Mouse (Mus musculus): ENCODE measurements around the gene Olfr221. TPM values are rescaled to one million over a fixed set of nuclear protein-coding genes. Genes with fewer than 3 reads are reported as not detected.

The Olfr221 gene
- polyA plus RNA-seq, 1 experiment from 2014 or later = not detected

- Histone ChIP-seq H3K27ac (replicated peaks; ENCODE audit: low read depth, low read length) (no peak overlapping the region), H3K4me1 (ENCODE audit: control insufficient read depth, insufficient read depth, low read length) (peaks cover 5% of the 10 kb centered on the region; the same call in 1 of the 2 replicates), H3K27me3 (ENCODE audit: control insufficient read depth, insufficient read depth, low read length) (no peaks in the 10 kb centered on the region), H3K4me2 (ENCODE audit: low read depth, low read length) (no peak overlapping the region), H3K9me3 (replicated peaks; ENCODE audit: control insufficient read depth, low read length) (no peaks in the 10 kb centered on the region), H3K36me3 (replicated peaks; ENCODE audit: control insufficient read depth, insufficient read depth, low read depth, low read length) (peaks cover 17% of the 10 kb centered on the region), H3K4me3 (ENCODE audit: low read depth, low read length) (no peak overlapping the region), H3K9ac (replicated peaks; ENCODE audit: low read length) (no peak overlapping the region)
- DNase-seq (ENCODE audit: low spot score) (no peak), ATAC-seq (replicated peaks; ENCODE audit: insufficient number of reproducible peaks, low FRiP score, low TSS enrichment, low read depth) (no peak)
- 93% methylated on average over 23 of the region's 23 CpGs for WGBS
These were observed 35.5 kb downstream of the Olfr221 start for GRCm38 (mm10) chr14:52006771-52007170.

GRCm38 (mm10) chr14:52006241-52006640, 36.0 kb downstream of the Olfr221 start:
- WGBS = 74% methylated on average over 8 of the region's 8 CpGs
- Histone ChIP-seq H3K9ac (replicated peaks; ENCODE audit: low read length) (no peak overlapping the region), H3K27ac (replicated peaks; ENCODE audit: low read depth, low read length) (no peak overlapping the region), H3K4me1 (ENCODE audit: control insufficient read depth, insufficient read depth, low read length) (peaks cover 5% of the 10 kb centered on the region; the same call in 1 of the 2 replicates), H3K36me3 (replicated peaks; ENCODE audit: control insufficient read depth, insufficient read depth, low read depth, low read length) (peaks cover 18% of the 10 kb centered on the region), H3K9me3 (replicated peaks; ENCODE audit: control insufficient read depth, low read length) (no peaks in the 10 kb centered on the region), H3K4me3 (ENCODE audit: low read depth, low read length) (no peak overlapping the region), H3K4me2 (ENCODE audit: low read depth, low read length) (no peak overlapping the region), H3K27me3 (ENCODE audit: control insufficient read depth, insufficient read depth, low read length) (no peaks in the 10 kb centered on the region)
- ATAC-seq (replicated peaks; ENCODE audit: insufficient number of reproducible peaks, low FRiP score, low TSS enrichment, low read depth) (no peak), DNase-seq (ENCODE audit: low spot score) (peak; percentile 43)

- Histone ChIP-seq H3K4me1 (ENCODE audit: control insufficient read depth, insufficient read depth, low read length) (peaks cover 5% of the 10 kb centered on the region; the same call in 1 of the 2 replicates), H3K4me2 (ENCODE audit: low read depth, low read length) (no peak overlapping the region), H3K4me3 (ENCODE audit: low read depth, low read length) (no peak overlapping the region), H3K27ac (replicated peaks; ENCODE audit: low read depth, low read length) (no peak overlapping the region), H3K36me3 (replicated peaks; ENCODE audit: control insufficient read depth, insufficient read depth, low read depth, low read length) (peaks cover 20% of the 10 kb centered on the region), H3K9me3 (replicated peaks; ENCODE audit: control insufficient read depth, low read length) (no peaks in the 10 kb centered on the region), H3K27me3 (ENCODE audit: control insufficient read depth, insufficient read depth, low read length) (no peaks in the 10 kb centered on the region), H3K9ac (replicated peaks; ENCODE audit: low read length) (no peak overlapping the region)
- ATAC-seq (replicated peaks; ENCODE audit: insufficient number of reproducible peaks, low FRiP score, low TSS enrichment, low read depth) = no peak
- DNase-seq (ENCODE audit: low spot score) = no peak
- 84% methylated on average over 6 of the region's 6 CpGs for WGBS
These were observed 36.6 kb downstream of the Olfr221 start for GRCm38 (mm10) chr14:52005616-52006015.

- 67% methylated on average over 7 of the region's 7 CpGs for WGBS
- Histone ChIP-seq H3K9ac (replicated peaks; ENCODE audit: low read length) (no peak overlapping the region), H3K4me1 (ENCODE audit: control insufficient read depth, insufficient read depth, low read length) (peaks cover 5% of the 10 kb centered on the region; the same call in 1 of the 2 replicates), H3K4me3 (ENCODE audit: low read depth, low read length) (no peak overlapping the region), H3K4me2 (ENCODE audit: low read depth, low read length) (no peak overlapping the region), H3K36me3 (replicated peaks; ENCODE audit: control insufficient read depth, insufficient read depth, low read depth, low read length) (peaks cover 23% of the 10 kb centered on the region), H3K27me3 (ENCODE audit: control insufficient read depth, insufficient read depth, low read length) (no peaks in the 10 kb centered on the region), H3K9me3 (replicated peaks; ENCODE audit: control insufficient read depth, low read length) (no peaks in the 10 kb centered on the region), H3K27ac (replicated peaks; ENCODE audit: low read depth, low read length) (no peak overlapping the region)
- ATAC-seq (replicated peaks; ENCODE audit: insufficient number of reproducible peaks, low FRiP score, low TSS enrichment, low read depth) = no peak
- no peak for DNase-seq (ENCODE audit: low spot score)
These were observed 37.1 kb downstream of the Olfr221 start for GRCm38 (mm10) chr14:52005141-52005540.

GRCm38 (mm10) chr14:52003981-52004495, 38.2 kb downstream of the Olfr221 start:
- no peaks in the 10 kb centered on the region for H3K27me3 ChIP-seq (ENCODE audit: control insufficient read depth, insufficient read depth, low read length)
- no peak overlapping the region; the same call in 1 of the 2 replicates for H3K4me2 ChIP-seq (ENCODE audit: low read depth, low read length)
- no peak overlapping the region for H3K27ac ChIP-seq (replicated peaks; ENCODE audit: low read depth, low read length)
- H3K4me3 ChIP-seq (ENCODE audit: low read depth, low read length) = no peak overlapping the region
- DNase-seq (ENCODE audit: low spot score) (peak; percentile 72), ATAC-seq (replicated peaks; ENCODE audit: insufficient number of reproducible peaks, low FRiP score, low TSS enrichment, low read depth) (peak; percentile 30)
- H3K9ac ChIP-seq (replicated peaks; ENCODE audit: low read length) = no peak overlapping the region
- H3K36me3 ChIP-seq (replicated peaks; ENCODE audit: control insufficient read depth, insufficient read depth, low read depth, low read length) = peaks cover 31% of the 10 kb centered on the region
- H3K4me1 ChIP-seq (ENCODE audit: control insufficient read depth, insufficient read depth, low read length) = no peaks in the 10 kb centered on the region
- no peaks in the 10 kb centered on the region for H3K9me3 ChIP-seq (replicated peaks; ENCODE audit: control insufficient read depth, low read length)
- 35% methylated on average over 16 of the region's 16 CpGs for WGBS

- ATAC-seq (replicated peaks; ENCODE audit: insufficient number of reproducible peaks, low FRiP score, low TSS enrichment, low read depth) (no peak), DNase-seq (ENCODE audit: low spot score) (no peak)
- Histone ChIP-seq H3K4me1 (ENCODE audit: control insufficient read depth, insufficient read depth, low read length) (no peaks in the 10 kb centered on the region), H3K27me3 (ENCODE audit: control insufficient read depth, insufficient read depth, low read length) (no peaks in the 10 kb centered on the region), H3K4me2 (ENCODE audit: low read depth, low read length) (no peak overlapping the region), H3K27ac (replicated peaks; ENCODE audit: low read depth, low read length) (no peak overlapping the region), H3K36me3 (replicated peaks; ENCODE audit: control insufficient read depth, insufficient read depth, low read depth, low read length) (peaks cover 43% of the 10 kb centered on the region), H3K4me3 (ENCODE audit: low read depth, low read length) (no peak overlapping the region), H3K9ac (replicated peaks; ENCODE audit: low read length) (no peak overlapping the region), H3K9me3 (replicated peaks; ENCODE audit: control insufficient read depth, low read length) (no peaks in the 10 kb centered on the region)
- 91% methylated on average over 14 of the region's 14 CpGs for WGBS
These were observed 44.8 kb downstream of the Olfr221 start for GRCm38 (mm10) chr14:51997483-51997882.

GRCm38 (mm10) chr14:51996866-51997265, 45.4 kb downstream of the Olfr221 start:
- no peaks in the 10 kb centered on the region for H3K27me3 ChIP-seq (ENCODE audit: control insufficient read depth, insufficient read depth, low read length)
- no peaks in the 10 kb centered on the region for H3K4me1 ChIP-seq (ENCODE audit: control insufficient read depth, insufficient read depth, low read length)
- H3K4me2 ChIP-seq (ENCODE audit: low read depth, low read length) = 0 out of 2 replicates have a peak overlapping the region, but pooled peaks have one; percentile 13
- WGBS = 78% methylated on average over 17 of the region's 17 CpGs
- peaks cover 37% of the 10 kb centered on the region for H3K36me3 ChIP-seq (replicated peaks; ENCODE audit: control insufficient read depth, insufficient read depth, low read depth, low read length)
- no peak overlapping the region for H3K27ac ChIP-seq (replicated peaks; ENCODE audit: low read depth, low read length)
- no peak for DNase-seq (ENCODE audit: low spot score)
- H3K9me3 ChIP-seq (replicated peaks; ENCODE audit: control insufficient read depth, low read length) = no peaks in the 10 kb centered on the region
- H3K9ac ChIP-seq (replicated peaks; ENCODE audit: low read length) = no peak overlapping the region
- no peak overlapping the region for H3K4me3 ChIP-seq (ENCODE audit: low read depth, low read length)
- ATAC-seq (replicated peaks; ENCODE audit: insufficient number of reproducible peaks, low FRiP score, low TSS enrichment, low read depth) = no peak

GRCm38 (mm10) chr14:51996231-51996841, 45.9 kb downstream of the Olfr221 start:
- WGBS = 87% methylated on average over 13 of the region's 13 CpGs
- Histone ChIP-seq H3K9ac (replicated peaks; ENCODE audit: low read length) (no peak overlapping the region), H3K27ac (replicated peaks; ENCODE audit: low read depth, low read length) (no peak overlapping the region), H3K4me1 (ENCODE audit: control insufficient read depth, insufficient read depth, low read length) (no peaks in the 10 kb centered on the region), H3K9me3 (replicated peaks; ENCODE audit: control insufficient read depth, low read length) (no peaks in the 10 kb centered on the region), H3K36me3 (replicated peaks; ENCODE audit: control insufficient read depth, insufficient read depth, low read depth, low read length) (peaks cover 35% of the 10 kb centered on the region), H3K4me2 (ENCODE audit: low read depth, low read length) (no peak overlapping the region), H3K27me3 (ENCODE audit: control insufficient read depth, insufficient read depth, low read length) (no peaks in the 10 kb centered on the region), H3K4me3 (ENCODE audit: low read depth, low read length) (no peak overlapping the region)
- DNase-seq (ENCODE audit: low spot score) (peak; percentile 42), ATAC-seq (replicated peaks; ENCODE audit: insufficient number of reproducible peaks, low FRiP score, low TSS enrichment, low read depth) (no peak)

Measured in embryonic facial prominence, embryonic 11.5 days (tissue).